Mouse (Mus musculus) embryonic facial prominence, embryonic 12.5 days (tissue): ENCODE measurements around the gene Idua. TPM values are rescaled to one million over a fixed set of nuclear protein-coding genes. Genes with fewer than 3 reads are reported as not detected.

Experiments used
- ATAC-seq: fragments of 200-750 bp; cut with Nextera tagmentation; 2 replicates; pipeline ENCODE4 v1.8.0; 2017; ENCODE audit not compliant: insufficient number of reproducible peaks, insufficient read depth, low FRiP score, low TSS enrichment
- H3K27ac ChIP-seq: fragments of 300-500 bp; sonication (generic); 2 replicates; pipeline ENCODE4 v1.5.1; 2016; ENCODE audit warnings: mild to moderate bottlenecking
- H3K27me3 ChIP-seq: fragments of 300-500 bp; sonication (generic); 2 replicates; pipeline ENCODE4 v1.6.1; 2016; ENCODE audit warnings: mild to moderate bottlenecking, moderate library complexity
- H3K36me3 ChIP-seq: fragments of 300-500 bp; sonication (generic); 2 replicates; pipeline ENCODE4 v1.6.1; 2016; ENCODE audit warnings: mild to moderate bottlenecking
- H3K4me1 ChIP-seq: fragments of 300-500 bp; sonication (generic); 2 replicates; pipeline ENCODE4 v1.6.1; 2016
- H3K4me2 ChIP-seq: fragments of 300-500 bp; sonication (generic); replicated peaks from 2 replicates; pipeline ENCODE4 v1.6.1; 2016; ENCODE audit warnings: mild to moderate bottlenecking, moderate library complexity
- H3K4me3 ChIP-seq: fragments of 300-500 bp; sonication (generic); 2 replicates; pipeline ENCODE4 v1.5.1; 2016; ENCODE audit warnings: mild to moderate bottlenecking
- H3K9ac ChIP-seq: fragments of 300-500 bp; sonication (generic); 2 replicates; pipeline ENCODE4 v1.6.1; 2016; ENCODE audit warnings: mild to moderate bottlenecking, moderate library complexity
- H3K9me3 ChIP-seq: fragments of 300-500 bp; sonication (generic); 2 replicates; pipeline ENCODE4 v1.6.1; 2016; ENCODE audit warnings: mild to moderate bottlenecking, moderate library complexity
- WGBS: fragments of 180-500 bp; shearing (Covaris S2); methylation state at CpG from one replicate; pipeline ENCODE4 v1.1.7; 2016; 5-methylcytosine and 5-hydroxymethylcytosine counted together
- polyA plus RNA-seq: library from polyadenylated mRNA; unstranded; fragments of >200 nt; fragmentation: Nextera tagmentation; extraction: Ambion mirVana; gene quantifications from 2 replicates; pipeline ENCODE4 v1.2.1, GENCODE M21; 2016

The Idua gene
- polyA plus RNA-seq, 1 experiment from 2014 or later: 14.5 TPM

- Histone ChIP-seq H3K4me1 (no peaks in the 10 kb centered on the region), H3K36me3 (peaks cover 64% of the 10 kb centered on the region)
Measured at GRCm38 (mm10) chr5:108645651-108646342, 14.3 kb upstream of the Idua start.

DNA sequence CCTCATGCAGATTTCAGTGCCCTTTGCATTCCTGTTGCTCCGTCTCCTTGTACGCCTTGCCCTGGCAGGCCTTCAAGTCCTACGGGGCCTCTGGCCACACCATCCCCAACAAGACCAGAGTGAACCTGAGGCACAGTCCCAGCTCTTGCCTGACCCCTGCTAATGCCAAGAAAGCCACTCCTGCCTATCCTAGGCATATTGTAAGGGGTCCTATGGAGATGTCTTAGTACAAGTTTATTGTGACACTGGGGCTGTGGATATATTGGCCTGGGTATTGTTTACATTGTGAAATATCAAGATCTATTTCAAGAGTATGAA is 13.8 kb upstream of the Idua start:
- WGBS: 87% methylated on average over 3 of the region's 3 CpGs
- peaks cover 64% of the 10 kb centered on the region for H3K36me3 ChIP-seq
- no peak overlapping the region for H3K4me3 ChIP-seq
- no peaks in the 10 kb centered on the region for H3K4me1 ChIP-seq
- H3K27ac ChIP-seq: no peak overlapping the region
- H3K9me3 ChIP-seq: no peaks in the 10 kb centered on the region
- ATAC-seq: no peak
- H3K27me3 ChIP-seq: no peaks in the 10 kb centered on the region
- no peak overlapping the region for H3K4me2 ChIP-seq
- H3K9ac ChIP-seq: no peak overlapping the region

More at GRCm38 (mm10) chr5:108645651-108646342, 14.3 kb upstream of the Idua start:
- H3K9me3 ChIP-seq: no peaks in the 10 kb centered on the region
- H3K27me3 ChIP-seq: no peaks in the 10 kb centered on the region
- no peak overlapping the region for H3K9ac ChIP-seq
- H3K27ac ChIP-seq: no peak overlapping the region
- H3K4me3 ChIP-seq: no peak overlapping the region
- H3K4me2 ChIP-seq: no peak overlapping the region
- WGBS: 91% methylated on average over 9 of the region's 9 CpGs
- ATAC-seq: no peak

GRCm38 (mm10) chr5:108647311-108647710 is 12.8 kb upstream of the Idua start:
- H3K9ac ChIP-seq: no peak overlapping the region
- peaks cover 63% of the 10 kb centered on the region for H3K36me3 ChIP-seq
- H3K4me1 ChIP-seq: no peaks in the 10 kb centered on the region
- no peaks in the 10 kb centered on the region for H3K27me3 ChIP-seq
- ATAC-seq: no peak
- no peak overlapping the region for H3K4me3 ChIP-seq
- H3K9me3 ChIP-seq: no peaks in the 10 kb centered on the region
- no peak overlapping the region for H3K27ac ChIP-seq
- no peak overlapping the region for H3K4me2 ChIP-seq
- 85% methylated on average over 2 of the region's 2 CpGs for WGBS

GRCm38 (mm10) chr5:108647820-108648465 is 12.2 kb upstream of the Idua start:
- H3K4me2 ChIP-seq: no peak overlapping the region
- no peaks in the 10 kb centered on the region for H3K27me3 ChIP-seq
- no peaks in the 10 kb centered on the region for H3K9me3 ChIP-seq
- no peak overlapping the region for H3K9ac ChIP-seq
- ATAC-seq: no peak
- no peak overlapping the region for H3K27ac ChIP-seq
- peaks cover 64% of the 10 kb centered on the region for H3K36me3 ChIP-seq
- H3K4me1 ChIP-seq: no peaks in the 10 kb centered on the region
- WGBS: 86% methylated on average over 2 of the region's 2 CpGs
- H3K4me3 ChIP-seq: no peak overlapping the region

DNA sequence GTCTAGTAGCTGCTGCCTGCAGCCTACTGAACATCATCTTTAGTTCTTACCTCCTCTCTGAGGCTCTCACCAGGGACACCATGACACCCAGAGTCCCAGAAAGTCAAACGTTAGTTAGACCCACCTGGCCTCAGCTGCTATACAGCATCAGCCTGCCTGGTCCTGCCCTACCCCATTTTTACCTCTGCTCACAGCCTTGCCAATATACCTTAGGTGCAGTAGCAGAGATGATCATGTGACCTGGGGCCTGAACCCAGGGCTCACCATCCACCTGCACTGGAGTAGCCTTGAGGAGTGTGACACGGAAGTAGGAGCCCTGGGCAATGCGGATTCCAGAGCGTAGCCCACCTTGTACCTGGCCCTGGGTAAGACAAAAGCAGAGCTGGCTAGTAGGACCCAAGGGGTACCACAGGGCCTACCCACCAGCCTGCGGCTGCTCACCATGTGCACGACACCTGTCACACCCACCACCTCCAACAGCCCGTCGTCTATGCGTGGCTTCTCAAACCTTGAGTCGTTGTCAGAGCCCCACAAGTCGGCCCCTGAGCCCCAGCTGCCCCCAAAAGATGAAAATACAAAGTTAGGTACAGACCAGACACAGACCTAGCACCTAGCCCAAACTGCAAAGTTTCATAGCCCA is 11.1 kb upstream of the Idua start:
- Histone ChIP-seq H3K27ac (no peak overlapping the region), H3K27me3 (no peaks in the 10 kb centered on the region), H3K4me2 (no peak overlapping the region), H3K4me3 (no peak overlapping the region), H3K9ac (no peak overlapping the region), H3K9me3 (no peaks in the 10 kb centered on the region), H3K4me1 (no peaks in the 10 kb centered on the region), H3K36me3 (peaks cover 65% of the 10 kb centered on the region)
- WGBS: 91% methylated on average over 11 of the region's 11 CpGs
- no peak for ATAC-seq

- Histone ChIP-seq H3K4me1 (no peaks in the 10 kb centered on the region), H3K27ac (no peak overlapping the region), H3K4me2 (no peak overlapping the region), H3K4me3 (no peak overlapping the region), H3K9ac (no peak overlapping the region), H3K9me3 (no peaks in the 10 kb centered on the region), H3K27me3 (no peaks in the 10 kb centered on the region), H3K36me3 (peaks cover 70% of the 10 kb centered on the region)
- ATAC-seq: no peak
- 87% methylated on average over 7 of the region's 7 CpGs for WGBS
Measured at GRCm38 (mm10) chr5:108650341-108650740, 9.8 kb upstream of the Idua start.

DNA sequence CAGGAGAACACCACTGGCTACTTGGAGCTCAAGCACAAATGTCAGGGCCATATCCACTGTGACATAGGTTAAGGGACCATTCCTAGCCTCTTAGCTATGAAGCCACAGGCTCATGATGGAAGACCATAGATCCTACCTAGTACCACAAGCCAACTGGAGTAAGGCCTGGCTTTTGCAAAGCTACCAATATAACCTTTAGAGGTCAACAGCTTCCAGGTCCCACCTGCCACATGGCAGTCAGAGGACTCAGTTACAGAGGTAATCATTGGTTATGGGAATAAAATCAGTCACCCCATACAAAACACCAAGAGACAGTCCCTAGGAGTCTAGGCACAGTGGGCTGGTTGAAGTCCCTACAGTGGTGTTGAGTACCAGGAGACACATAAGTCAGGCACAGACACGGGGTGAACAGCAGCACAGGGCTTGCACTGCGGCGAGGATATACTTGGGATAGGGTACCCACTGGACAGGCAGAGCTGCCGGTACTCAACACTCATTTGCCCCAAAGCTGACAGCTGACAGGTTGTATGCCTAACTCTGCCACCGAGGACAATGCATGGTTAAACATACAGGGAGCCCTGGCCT is 8.9 kb upstream of the Idua start:
- no peaks in the 10 kb centered on the region for H3K27me3 ChIP-seq
- H3K4me1 ChIP-seq: no peaks in the 10 kb centered on the region
- ATAC-seq: no peak
- H3K4me3 ChIP-seq: no peak overlapping the region
- H3K9ac ChIP-seq: no peak overlapping the region
- H3K4me2 ChIP-seq: no peak overlapping the region
- no peak overlapping the region for H3K27ac ChIP-seq
- H3K36me3 ChIP-seq: peaks cover 70% of the 10 kb centered on the region
- WGBS: 79% methylated on average over 5 of the region's 5 CpGs
- no peaks in the 10 kb centered on the region for H3K9me3 ChIP-seq

GRCm38 (mm10) chr5:108651823-108652222 is 8.3 kb upstream of the Idua start:
- Histone ChIP-seq H3K9me3 (no peaks in the 10 kb centered on the region), H3K27ac (no peak overlapping the region), H3K4me1 (no peaks in the 10 kb centered on the region), H3K27me3 (no peaks in the 10 kb centered on the region), H3K4me2 (no peak overlapping the region), H3K36me3 (peaks cover 72% of the 10 kb centered on the region), H3K9ac (no peak overlapping the region), H3K4me3 (no peak overlapping the region)
- no peak for ATAC-seq
- 62% methylated on average over 1 of the region's 1 CpGs for WGBS

GRCm38 (mm10) chr5:108653341-108653740 is 6.8 kb upstream of the Idua start:
- H3K36me3 ChIP-seq: peaks cover 68% of the 10 kb centered on the region
- no peak overlapping the region for H3K27ac ChIP-seq
- H3K4me3 ChIP-seq: no peak overlapping the region
- 86% methylated on average over 6 of the region's 6 CpGs for WGBS
- H3K4me1 ChIP-seq: no peaks in the 10 kb centered on the region
- H3K4me2 ChIP-seq: no peak overlapping the region
- no peaks in the 10 kb centered on the region for H3K9me3 ChIP-seq
- no peak for ATAC-seq
- H3K9ac ChIP-seq: no peak overlapping the region
- H3K27me3 ChIP-seq: no peaks in the 10 kb centered on the region

DNA sequence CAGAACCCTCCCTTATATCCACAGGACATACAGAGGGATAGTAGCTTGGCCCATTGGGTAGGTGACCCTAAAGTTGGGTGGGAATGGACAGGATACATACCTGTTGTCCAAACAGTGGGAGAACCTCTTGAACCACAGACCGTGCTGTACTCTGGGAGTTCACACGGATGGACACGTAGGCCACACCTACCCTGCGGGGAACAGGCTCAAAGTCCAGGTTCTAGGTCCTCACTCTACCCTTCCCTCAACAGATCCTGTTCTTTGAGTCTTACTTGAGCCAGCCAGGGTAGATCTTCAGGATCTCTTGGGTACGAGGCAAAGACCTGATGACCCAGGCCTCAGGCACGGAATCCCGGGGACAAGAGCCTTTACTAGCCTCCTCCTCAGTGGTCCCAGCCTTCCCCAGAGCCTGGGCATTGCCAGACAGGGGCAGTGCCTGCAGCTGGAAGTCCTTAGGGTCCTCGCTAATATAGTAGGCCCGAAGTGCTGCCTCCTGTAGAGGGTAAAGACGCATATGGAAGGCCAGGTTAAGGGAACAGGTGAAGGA is 5.6 kb upstream of the Idua start:
- no peak overlapping the region for H3K27ac ChIP-seq
- WGBS: 92% methylated on average over 10 of the region's 10 CpGs
- no peaks in the 10 kb centered on the region for H3K9me3 ChIP-seq
- H3K27me3 ChIP-seq: no peaks in the 10 kb centered on the region
- peaks cover 56% of the 10 kb centered on the region for H3K36me3 ChIP-seq
- no peak overlapping the region for H3K4me2 ChIP-seq
- no peak for ATAC-seq
- H3K4me1 ChIP-seq: peaks cover 8% of the 10 kb centered on the region
- no peak overlapping the region for H3K4me3 ChIP-seq
- H3K9ac ChIP-seq: no peak overlapping the region

GRCm38 (mm10) chr5:108655381-108655780 is 4.8 kb upstream of the Idua start:
- 94% methylated on average over 9 of the region's 9 CpGs for WGBS
- Histone ChIP-seq H3K9ac (no peak overlapping the region), H3K36me3 (peaks cover 54% of the 10 kb centered on the region), H3K27ac (no peak overlapping the region), H3K27me3 (no peaks in the 10 kb centered on the region), H3K4me1 (peaks cover 14% of the 10 kb centered on the region), H3K4me3 (no peak overlapping the region), H3K9me3 (no peaks in the 10 kb centered on the region), H3K4me2 (no peak overlapping the region)
- ATAC-seq: no peak
